In the genomic region with DNA sequence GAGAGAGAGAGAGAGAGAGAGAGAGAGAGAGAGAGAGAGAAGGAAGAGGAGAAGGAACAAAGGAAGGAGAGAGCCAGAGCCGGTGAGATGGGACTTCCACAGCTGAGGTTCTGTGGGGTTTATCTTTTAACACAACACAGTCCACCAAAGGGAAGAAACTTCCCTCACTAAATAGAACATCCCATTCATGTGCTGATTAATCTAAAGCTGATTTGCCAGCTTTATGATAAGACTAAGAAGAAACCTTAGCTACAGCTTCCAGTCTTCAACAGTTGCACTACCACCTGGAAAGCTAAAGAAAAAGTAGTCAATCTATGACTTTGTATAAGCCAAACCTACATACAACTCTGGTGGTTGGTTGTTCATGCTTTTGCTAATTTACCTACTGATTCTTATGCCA, we compare ENCODE assay signal across 16 mouse cellular contexts.
"Had no signal": no experiment of that assay in that cellular context is flagged by ENCODE, and none has a peak within 500 bp of the region (broad histone marks: within the 10 kb centered on the region; RNA-seq: fewer than 3 reads in every experiment).

No protein-coding gene starts in this region.

- DNase-seq: retina, postnatal 1 day; right cerebral cortex, adult 18-20 months; right cerebral cortex, postnatal 14 days; right cerebral cortex, postnatal 25 days; right cerebral cortex, postnatal 4 days; spleen, adult 18-20 months; thymus, adult 18-20 months; thymus, adult 2 months; thymus, postnatal 14 days; thymus, postnatal 25 days; thymus, postnatal 36 days; thymus, postnatal 4 days had no signal

- H3K27me3 ChIP-seq: neural tube, embryonic 13.5 days; neural tube, embryonic 15.5 days; stomach, embryonic 15.5 days had no signal

- H3K9ac ChIP-seq: neural tube, embryonic 13.5 days; neural tube, embryonic 15.5 days; stomach, embryonic 15.5 days had no signal

- H3K9me3 ChIP-seq: neural tube, embryonic 13.5 days; neural tube, embryonic 15.5 days; stomach, embryonic 15.5 days had no signal

- H3K27ac ChIP-seq: neural tube, embryonic 13.5 days; neural tube, embryonic 15.5 days; stomach, embryonic 15.5 days; stomach, postnatal 0 days had no signal

- H3K36me3 ChIP-seq: neural tube, embryonic 15.5 days; stomach, embryonic 15.5 days had no signal

- H3K4me3 ChIP-seq: neural tube, embryonic 13.5 days; neural tube, embryonic 15.5 days; stomach, embryonic 15.5 days had no signal

- H3K4me1 ChIP-seq: neural tube, embryonic 13.5 days had no signal

- H3K4me2 ChIP-seq: neural tube, embryonic 13.5 days; neural tube, embryonic 15.5 days; stomach, embryonic 15.5 days had no signal
